Mouse (Mus musculus): Measurements from ENCODE around the gene Six3.

Six3 gene

GRCm38 (mm10) chr17:85613266-85613860, at the start of gene Six3:
Gene Six3 (plus strand): TSS chr17:85613608.
- DNase-seq (ENCODE audit: low spot score): no peak

GRCm38 (mm10) chr17:85564107-85564506, 49.3 kb upstream of the Six3 start:
- DNase-seq (ENCODE audit: low spot score): no peak

GRCm38 (mm10) chr17:85574023-85574422, 39.4 kb upstream of the Six3 start:
- DNase-seq (ENCODE audit: low spot score): no peak

GRCm38 (mm10) chr17:85578290-85578689, 35.1 kb upstream of the Six3 start:
- no peak for DNase-seq (ENCODE audit: low spot score)

- DNase-seq (ENCODE audit: low spot score): no peak
These were observed 34.1 kb upstream of the Six3 start for GRCm38 (mm10) chr17:85579350-85579749.

DNA sequence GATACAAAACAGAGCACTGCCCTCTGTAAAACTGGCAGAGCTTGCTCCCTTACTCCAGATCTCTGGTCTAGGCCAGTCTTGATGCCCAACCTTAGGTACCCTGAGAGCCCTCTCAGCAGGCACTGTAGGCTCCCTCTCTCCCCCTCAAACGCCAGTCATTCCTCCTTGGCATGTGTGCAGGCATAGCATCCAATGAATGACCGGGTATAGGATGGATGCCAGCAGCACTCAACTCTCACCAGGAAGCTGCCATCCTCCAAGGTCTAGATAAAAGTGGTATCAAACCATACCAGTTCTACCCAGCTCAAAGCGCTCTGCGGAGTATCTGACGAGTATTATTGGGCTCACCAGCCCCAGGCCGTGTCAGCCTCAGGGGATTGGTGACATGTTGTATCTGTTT, 33.2 kb upstream of the Six3 start:
- no peak for DNase-seq (ENCODE audit: low spot score)

- DNase-seq (ENCODE audit: low spot score): no peak
These were observed 29.2 kb upstream of the Six3 start for GRCm38 (mm10) chr17:85584170-85584569.

- no peak for DNase-seq (ENCODE audit: low spot score)
These were observed 28.8 kb upstream of the Six3 start for GRCm38 (mm10) chr17:85584573-85584972.

DNA sequence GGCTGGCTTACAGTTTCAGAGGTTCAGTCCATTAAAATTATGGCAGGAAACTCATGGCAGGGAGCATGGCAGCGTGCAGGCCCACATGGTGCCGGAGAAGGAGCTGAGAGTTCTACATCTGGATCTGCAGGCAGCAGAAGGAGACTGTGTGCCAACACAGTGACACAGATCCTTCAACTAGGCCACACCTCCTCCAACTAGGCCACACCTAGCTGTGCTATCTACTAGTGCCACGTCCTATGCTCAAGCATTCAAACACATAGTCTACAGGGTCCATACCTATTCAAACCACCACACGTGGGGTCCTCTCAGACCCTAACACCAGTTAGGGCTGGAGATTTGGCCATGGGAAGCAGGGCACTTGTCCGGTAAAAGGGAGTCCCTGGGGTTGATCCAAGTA, 27.6 kb upstream of the Six3 start:
- DNase-seq (ENCODE audit: low spot score): no peak

DNA sequence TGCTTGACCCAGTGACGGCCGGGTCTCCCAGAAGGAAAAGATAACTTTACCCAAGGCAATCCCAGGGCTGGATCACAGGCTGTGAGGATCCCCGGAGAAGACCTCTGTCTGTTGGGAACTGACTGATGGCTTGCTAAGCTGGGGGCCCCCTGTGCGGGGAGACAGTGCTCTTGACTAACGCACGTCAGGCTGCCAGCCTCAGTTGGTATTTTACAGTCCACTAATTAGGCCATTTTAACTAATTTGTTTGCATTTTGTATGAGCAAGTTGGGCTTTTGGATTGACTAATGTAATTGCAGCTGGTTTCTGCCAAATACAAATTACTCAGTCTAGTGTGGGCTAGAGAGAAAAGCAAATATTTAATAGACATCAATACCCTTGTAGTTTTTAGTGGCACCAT, 21.4 kb upstream of the Six3 start:
- no peak for DNase-seq (ENCODE audit: low spot score)

DNA sequence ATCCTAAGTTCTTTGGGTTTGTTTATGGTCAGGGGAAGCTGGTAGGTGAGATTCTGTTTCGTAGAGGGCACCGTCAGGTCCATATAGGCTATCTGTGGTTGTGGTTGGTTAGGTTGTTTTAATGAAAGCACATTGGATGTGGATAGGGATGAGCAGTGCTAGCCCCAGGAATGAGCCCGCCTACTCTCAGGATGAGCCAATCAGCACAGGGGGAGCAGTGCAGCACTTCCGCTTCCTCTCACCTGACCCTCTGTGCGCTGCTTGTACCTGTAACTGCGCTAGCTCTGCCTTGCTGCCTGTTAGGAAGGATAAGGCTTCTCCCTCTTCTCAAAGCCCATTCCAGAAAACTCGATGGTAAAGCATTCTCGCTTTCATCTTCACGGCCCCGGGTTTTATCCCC, 17.6 kb upstream of the Six3 start:
- no peak for DNase-seq (ENCODE audit: low spot score)

- DNase-seq (ENCODE audit: low spot score): no peak
These were observed 17.0 kb upstream of the Six3 start for GRCm38 (mm10) chr17:85596341-85596890.

- no peak for DNase-seq (ENCODE audit: low spot score)
These were observed 13.9 kb upstream of the Six3 start for GRCm38 (mm10) chr17:85599520-85599919.

DNA sequence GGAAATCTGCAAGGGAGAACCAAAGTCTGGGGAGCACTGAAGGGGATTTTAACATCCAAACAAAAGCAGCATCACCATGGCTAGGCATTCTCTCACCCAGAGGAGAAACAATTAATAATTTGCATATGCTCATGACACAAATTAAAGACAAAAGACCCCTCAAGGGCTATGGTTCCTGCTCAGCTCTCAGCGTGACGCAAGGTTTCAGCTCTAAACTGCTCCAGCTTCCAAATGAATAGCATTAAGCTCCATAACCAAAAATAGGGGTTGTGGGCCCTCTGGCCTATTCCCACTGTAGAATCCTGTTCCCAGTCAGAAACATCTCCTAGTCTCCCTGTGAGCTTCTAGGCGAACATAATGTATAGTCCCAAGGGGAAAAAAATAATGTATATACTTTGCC, 6.9 kb upstream of the Six3 start:
- DNase-seq (ENCODE audit: low spot score): no peak

GRCm38 (mm10) chr17:85607556-85608365, 5.6 kb upstream of the Six3 start:
- no peak for DNase-seq (ENCODE audit: low spot score)

GRCm38 (mm10) chr17:85608366-85609093, 4.9 kb upstream of the Six3 start:
- no peak for DNase-seq (ENCODE audit: low spot score)

GRCm38 (mm10) chr17:85609094-85609425, 4.3 kb upstream of the Six3 start:
- no peak for DNase-seq (ENCODE audit: low spot score)

DNA sequence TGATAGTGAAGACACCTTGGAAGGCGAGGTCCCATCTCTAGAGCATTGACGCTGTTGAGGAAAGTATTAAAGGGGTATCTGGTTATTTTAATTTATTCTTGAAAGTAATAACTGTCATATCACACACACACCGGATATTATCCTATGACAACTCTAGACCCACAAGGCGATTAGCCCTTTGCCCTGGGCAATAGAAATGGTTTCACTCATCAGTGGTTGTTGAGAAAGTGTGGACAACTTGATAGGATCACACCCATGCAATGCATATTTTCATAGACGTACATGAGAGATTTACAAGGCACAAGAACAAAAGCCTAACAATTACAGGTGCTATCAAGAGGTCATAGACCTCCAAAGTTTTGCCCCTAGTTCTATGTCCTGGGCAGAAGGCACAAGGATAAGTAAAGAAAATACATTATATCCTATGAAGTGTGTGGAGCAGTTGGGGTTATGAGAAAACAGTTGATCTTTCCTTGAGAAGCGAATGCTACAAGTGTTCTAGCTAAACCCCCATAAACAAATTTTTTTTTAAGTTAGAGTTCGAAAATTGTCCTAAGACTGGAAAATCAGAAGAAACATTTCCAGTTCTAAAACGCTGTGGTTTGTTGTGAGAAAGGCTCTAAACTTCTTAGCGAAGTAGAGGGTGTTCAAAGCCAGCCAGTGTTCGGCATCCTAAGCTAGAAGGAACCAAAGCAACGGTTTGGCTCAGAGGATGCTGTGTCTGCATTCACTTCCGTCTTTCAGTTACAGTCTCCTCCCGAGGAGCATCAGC, 3.6 kb upstream of the Six3 start:
- no peak for DNase-seq (ENCODE audit: low spot score)

- DNase-seq (ENCODE audit: low spot score): no peak
These were observed 2.9 kb upstream of the Six3 start for GRCm38 (mm10) chr17:85610393-85611115.

DNA sequence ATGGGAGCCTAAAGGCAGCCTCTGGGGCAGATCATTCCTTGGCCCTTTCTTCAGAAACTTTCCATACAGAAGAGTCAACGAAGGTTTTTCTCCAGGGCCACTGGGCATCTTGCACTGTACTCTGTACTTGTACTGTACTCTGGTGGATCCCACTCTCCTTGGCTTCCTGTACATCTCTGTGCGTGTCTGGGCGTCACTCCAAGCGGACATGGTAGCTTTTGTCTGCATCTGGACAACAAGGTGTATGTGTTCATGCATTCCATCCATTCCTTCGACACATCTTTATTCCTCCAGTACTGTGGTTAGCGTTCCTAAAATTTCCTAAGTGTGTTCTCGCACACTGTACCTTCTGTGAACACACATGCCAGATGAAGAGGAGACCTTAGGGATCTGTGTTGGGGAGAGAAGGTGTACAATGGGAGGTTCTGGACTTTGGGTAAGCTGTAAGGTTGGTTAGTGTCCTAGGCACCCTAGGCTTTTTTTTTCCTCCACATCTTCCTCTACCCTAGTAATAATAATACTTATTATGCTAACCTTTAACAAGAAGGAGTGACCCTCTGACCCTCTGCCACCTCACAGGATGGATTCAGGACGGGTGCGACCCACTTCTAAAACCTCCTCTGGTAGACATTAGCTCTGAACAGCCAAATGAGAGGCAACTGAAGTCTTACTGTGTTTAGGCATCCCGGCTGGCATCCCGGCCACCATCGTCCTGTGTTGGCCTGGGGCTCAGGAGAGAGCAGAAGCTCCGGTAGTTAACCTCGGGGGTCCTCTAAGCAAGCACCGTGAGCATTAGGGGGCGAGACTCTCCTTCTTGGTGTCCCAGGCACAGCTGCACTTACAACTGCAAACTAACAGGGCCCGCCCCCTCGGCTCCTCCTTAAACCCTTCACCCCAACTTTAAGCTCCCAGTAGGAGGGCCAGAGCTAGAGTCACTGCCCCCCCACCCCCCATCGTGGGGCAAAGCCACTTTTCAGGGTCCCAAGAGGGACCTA, 1.6 kb upstream of the Six3 start:
- DNase-seq (ENCODE audit: low spot score): no peak

All from lung, postnatal 25 days (tissue).